Mouse (Mus musculus) B cell, adult 62 days (primary cell): ENCODE measurements around the gene Phf6. TPM values are rescaled to one million over a fixed set of nuclear protein-coding genes. Genes with fewer than 3 reads are reported as not detected.

Source experiments
- total RNA-seq: library from RNA; stranded (reverse); gene quantifications from 4 replicates; pipeline ENCODE4 v1.2.4, GENCODE M21; 2023

Phf6 gene
- total RNA-seq = 24.1 to 38.0 TPM (median 28.7 TPM) in 4 replicates

DNA sequence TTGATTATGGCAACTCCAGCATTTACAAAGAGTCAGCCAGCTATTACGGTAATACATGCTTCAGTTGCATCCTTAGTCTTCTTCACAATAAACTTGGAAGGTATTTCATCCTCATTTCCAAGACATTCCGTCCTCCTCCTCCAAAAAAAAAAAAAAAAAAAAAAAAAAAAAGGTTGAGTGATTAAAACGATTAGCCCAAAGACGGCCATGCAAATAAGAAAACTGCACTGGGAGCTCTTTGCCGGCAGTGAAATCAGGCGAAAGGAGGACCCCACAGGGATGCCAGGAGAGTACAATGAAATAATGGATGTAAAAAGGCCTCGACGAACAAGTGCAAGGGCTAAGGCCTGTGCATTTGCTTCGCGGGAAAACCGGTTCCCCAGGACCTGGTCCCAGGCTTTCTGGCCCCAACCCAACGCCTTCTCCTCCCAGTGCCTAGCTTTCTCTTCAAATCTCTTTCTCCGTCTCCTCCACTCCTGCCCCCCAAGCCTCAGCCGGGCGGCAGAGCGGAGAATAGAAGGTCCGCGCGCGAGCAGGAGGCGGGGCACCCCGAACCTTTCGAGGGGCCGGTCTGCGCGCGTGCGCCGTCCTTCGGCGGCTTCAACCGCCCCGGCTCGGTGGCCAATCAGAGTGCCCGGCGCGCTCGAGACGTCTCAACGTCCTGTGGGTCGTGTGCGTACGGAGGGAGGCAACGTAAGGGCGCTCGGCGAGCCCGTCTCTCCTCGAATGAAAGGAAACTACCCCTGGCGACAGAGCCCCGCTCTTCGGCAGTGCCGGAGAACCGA, at the start of gene Phf6:
TSS of gene Phf6 (plus strand) at position 680 of the 785 bp plus-strand sequence.

DNA sequence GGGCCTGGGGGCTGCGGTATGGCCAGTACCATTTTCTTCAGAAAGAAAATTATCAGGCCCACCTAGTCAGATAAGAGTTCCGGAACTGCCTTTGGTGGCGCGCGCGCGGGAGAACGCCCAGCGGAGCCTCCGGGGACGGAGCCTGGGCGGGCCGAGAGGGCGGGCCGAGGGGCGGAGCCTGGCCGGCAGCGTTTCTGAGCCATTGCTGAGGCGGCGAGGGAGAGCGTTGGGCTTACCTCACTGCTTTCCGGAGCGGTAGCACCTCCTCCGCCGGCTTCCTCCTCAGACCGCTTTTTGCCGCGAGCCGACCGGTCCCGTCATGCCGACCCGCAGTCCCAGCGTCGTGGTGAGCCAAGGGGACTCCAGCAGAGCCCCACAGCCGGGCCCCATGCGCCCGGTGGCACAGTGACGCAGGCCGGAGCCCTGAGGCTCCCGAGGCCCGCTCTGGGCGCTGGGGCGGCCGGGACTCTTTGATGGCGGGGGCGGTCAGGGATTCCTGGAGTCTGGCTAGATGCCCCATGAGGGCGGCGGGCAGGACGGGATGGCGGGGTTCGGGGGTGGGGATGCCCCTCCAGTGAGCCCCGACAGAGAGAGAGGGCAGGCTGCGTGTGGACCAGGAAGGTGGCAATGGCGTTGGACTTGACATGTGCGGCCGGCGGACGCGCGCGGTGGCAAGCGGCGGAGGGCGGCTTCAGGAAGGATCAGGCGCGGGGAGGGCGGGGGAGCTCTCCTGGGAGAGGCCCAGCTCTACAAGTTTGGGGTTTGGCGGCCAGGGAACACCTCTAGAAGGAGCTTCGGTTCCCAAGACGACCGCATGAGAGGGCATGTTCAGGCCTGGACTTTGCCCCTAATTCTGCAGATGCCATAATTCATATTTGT, 76.1 kb downstream of the Phf6 start, which contains the start of gene Hprt:
TSS of gene Hprt (plus strand) at position 233 of the 879 bp plus-strand sequence.

Other genes starting within 250 kb of the Phf6 start
- gene Ccdc160, start 121.1 kb upstream of the Phf6 start, total RNA-seq = not detected in 4 replicates
- 57.9 to 65.2 TPM (median 62.8 TPM) in 4 replicates for gene Hprt, start 75.9 kb downstream of the Phf6 start, total RNA-seq